Mouse (Mus musculus): ENCODE measurements around the gene Wnt3a.
"Not testable (repeated sequence)": the region's sequence is repeated elsewhere in the genome, so short reads cannot be mapped to it uniquely, and the experiment has no call there.

The Wnt3a gene

DNA sequence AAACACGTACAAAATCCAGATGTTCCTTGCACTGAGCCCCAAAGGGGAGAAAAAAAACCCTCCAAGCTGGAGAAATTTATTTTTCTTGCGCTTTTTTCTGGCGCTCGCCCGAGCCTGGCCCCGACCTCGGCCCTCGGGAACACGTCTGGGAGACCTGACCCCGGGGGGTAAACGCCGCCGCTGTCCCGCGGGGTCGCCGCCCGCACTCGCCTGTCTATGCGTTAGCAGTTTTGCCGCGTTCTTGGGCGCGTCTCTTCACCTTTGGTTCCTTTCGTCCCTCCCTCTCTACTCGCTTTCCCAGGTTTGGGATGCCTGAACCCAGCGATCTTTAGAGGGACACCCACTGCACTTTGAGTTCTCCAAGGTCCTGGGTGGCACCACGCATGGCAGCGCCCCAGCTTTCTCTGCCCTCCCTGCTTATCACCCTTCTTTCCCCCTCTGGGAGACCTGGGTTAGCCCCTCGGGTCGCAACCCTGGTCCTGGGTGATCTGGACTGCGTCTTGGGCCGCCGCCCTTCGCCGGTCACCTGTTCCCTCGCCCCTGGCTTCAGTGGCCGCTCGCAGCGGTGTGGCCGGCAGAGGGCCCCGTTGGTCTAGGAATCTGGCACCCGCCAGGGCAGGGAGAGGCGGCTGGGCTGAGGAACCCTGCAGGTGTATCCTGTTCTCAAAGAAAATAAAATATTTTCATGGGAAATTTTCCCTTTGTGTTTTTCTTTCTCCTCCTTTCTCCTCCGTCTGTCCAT is 17.0 kb upstream of the Wnt3a start:
- DNase-seq (ENCODE audit: low spot score): peak; percentile 91

DNA sequence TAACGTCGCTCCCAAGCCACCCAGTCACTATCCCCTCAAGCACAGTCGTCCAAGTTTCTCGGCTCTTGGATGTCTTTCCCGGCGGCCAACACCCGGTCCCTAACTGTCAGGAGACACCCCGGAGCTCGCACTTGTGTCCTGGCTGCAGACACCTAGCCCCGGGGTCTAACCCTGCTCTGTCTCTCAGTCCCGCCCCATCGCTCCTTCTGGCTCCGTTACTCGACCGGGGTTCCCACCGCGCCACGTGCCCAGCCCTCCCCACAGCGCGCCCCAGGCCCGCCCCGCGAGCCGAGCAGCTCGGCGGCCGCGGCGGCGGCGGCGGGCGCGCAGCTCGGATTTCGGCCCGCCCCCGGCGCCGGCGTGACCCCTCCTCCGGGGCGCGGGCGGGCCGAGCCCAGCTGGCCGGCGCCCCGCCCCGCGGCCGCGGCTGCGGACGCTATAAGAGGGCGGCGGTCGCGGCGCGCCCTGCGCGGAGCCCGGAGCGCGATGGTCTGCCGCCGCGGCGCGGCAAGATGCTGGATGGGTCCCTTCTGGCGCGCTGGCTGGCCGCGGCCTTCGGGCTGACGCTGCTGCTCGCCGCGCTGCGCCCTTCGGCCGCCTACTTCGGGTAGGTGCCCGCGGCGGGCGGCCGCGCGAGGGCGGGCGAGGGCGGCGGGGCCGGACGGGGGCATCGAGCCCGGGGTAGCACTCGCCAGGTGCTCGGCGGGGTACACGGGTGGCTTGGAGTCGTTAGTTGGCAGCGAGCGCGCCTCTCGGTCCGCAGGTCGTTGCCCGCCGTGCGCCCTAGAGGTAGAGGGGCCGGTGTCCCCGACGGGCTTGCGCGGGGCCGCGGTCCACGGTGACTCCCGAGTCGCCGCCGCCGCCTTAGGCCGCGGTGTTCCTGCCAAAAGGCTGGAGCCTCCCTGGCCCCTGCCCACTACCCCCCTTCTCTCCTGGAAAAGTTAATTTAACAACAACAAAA is 16.2 kb upstream of the Wnt3a start, which contains the start of gene Wnt9a:
Gene Wnt9a (plus strand): TSS at position 468 of the 961 bp plus-strand sequence.
- peak; percentile 66 for DNase-seq (ENCODE audit: low spot score)

DNA sequence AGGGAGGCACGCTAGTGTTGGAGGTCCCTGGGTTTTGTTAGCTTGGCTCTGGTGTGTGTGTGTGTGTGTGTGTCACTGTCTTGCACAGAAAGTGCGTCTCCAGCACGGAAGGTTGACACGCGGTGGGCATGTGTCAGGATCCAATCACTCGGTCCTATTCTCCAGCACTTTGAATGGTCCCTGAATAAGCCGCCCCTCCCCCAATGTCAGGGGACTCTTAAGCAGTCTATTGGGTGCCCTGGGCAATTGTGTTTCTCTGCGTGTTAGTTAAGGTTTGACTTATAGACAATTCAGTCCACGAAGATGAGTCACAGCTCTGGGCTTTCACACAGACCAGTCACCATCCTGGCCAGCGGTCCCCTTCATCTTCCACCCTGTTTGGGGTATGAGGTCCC is 15.3 kb upstream of the Wnt3a start:
- no peak for DNase-seq (ENCODE audit: low spot score)

DNA sequence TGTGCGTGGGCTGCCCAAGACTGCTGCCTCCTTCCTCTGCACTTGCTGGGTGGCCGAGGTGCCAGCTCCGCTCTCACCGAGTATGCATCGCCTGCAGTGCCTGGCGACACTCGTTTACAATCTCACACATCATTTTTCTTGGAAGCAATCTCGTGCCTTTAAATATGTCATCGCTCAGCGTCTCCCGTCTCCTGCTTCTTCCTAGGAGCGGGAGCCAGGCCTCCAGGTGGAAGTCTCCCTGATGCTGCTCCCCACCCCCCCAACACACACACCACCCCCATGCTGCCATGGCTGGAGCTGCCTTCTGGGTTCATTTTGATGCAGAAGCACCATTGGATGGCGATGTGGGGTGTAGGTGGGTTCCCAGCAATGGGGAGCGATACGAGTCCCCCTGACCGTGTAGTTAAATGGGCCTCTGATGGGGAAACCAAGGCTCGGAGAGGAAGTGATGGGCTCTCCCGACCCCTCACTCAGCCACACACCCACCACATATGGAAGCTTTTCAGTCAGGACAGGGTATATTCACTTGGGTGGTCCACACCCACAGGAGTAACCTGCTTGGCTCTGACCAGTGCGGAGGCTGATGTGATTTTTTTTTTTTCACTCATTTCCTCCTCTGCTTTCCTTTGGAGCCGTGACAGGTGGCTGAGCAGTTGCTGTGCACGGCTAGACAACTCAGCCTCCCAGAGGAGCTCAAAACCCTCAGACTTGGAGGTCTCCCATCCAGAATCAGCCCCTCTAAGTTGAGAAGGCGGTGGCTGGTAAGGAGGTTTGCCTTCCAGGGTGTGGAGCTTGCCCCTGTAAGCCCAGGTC is 14.7 kb upstream of the Wnt3a start:
- no peak for DNase-seq (ENCODE audit: low spot score)

DNA sequence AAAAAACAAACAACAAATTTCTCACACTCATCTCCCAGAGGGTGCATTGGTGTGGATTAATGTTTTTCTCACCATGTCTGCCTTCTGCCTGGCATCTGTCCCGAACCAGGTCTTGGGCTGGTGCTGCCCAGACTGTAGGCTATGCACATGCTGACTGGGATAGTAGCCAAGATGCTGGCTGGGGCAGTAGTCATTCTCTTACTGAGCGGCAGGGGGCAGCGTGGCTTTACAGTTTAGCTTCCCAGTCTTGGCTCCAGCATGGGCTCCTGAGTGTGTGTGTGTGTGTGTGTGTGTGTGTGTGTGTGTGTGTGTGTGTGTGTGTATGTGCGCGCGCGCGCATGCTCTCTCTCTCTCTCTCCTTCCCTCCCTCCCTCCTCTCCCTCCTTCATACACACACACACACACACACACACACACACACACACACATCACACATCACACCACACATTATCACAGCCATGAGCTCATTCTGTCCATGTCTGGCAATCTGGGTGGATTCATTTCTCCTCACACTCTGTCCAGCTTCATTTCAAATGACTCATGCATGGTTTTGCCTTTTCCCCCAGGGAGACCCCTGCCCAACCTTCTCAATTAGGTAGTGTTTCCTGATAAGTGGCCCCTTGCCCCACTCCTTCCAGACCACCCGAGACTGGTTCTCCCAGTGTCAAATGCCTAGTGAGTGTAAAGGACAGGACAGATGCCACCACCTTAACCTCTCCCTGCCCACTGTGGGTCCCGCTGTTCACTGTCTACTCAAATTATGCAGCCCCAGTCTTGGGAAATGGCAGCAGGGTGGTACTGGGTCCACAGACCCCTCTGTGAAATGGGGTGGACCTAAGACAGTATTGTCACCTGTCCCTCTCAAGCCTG is 12.4 kb upstream of the Wnt3a start:
- DNase-seq (ENCODE audit: low spot score): peak; percentile 81

DNA sequence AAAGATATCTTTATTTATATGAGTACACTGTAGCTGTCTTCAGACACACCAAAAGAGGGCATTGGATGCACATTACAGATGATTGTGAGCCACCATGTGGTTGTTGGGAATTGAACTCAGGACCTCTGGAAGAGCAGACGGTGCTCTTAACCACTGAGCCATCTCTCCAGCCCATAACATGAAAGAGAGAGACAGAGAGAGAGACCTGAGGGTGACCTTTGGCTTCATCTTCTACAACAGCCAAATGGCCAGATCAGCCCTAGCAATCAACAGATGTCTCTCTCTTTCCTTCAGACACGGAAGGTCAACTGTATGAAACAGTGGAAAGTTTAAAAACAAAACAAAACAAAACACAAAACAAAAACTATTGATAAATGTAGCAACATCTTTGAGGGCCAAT is 10.5 kb upstream of the Wnt3a start:
- DNase-seq (ENCODE audit: low spot score): not testable (repeated sequence)

DNA sequence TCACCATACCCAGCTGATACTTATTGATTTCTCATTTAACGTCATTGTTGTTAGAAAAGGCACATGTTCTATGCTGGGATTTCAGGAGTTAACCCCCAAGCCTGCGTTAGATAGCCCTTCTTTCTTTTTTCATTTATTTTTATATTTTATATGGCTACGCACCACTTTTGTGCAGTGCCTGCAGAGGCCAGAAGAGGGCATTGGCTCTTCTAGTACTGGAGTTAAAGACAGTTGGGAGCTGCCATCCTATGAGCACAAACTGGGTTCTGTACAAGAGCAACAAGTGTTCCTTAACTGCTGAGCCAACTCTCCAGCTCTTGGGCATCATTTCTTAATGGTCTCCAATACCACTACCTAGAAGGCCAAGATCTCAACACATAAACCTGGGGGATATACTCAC is 9.6 kb upstream of the Wnt3a start:
- DNase-seq (ENCODE audit: low spot score): no peak

DNA sequence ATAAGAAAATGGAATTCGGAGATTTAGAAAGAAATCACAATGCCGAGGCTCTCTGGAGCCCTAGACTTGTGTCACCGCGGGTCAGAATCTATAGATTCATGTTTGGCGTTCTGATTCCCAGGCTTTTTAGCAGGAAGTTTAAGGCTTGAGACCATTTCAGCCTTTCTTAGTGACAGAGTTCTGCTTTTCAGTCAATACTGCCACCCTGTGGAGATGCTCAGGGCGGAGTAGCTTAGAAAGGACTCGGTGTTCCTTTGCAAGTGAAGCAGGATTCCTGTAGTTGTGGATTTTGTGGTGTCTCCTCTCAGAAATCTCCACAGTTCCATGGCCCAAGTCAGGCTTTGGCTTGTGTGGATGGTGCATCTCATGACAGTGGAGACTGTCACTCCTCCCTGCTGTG is 7.4 kb upstream of the Wnt3a start:
- peak; percentile 62 for DNase-seq (ENCODE audit: low spot score)

DNA sequence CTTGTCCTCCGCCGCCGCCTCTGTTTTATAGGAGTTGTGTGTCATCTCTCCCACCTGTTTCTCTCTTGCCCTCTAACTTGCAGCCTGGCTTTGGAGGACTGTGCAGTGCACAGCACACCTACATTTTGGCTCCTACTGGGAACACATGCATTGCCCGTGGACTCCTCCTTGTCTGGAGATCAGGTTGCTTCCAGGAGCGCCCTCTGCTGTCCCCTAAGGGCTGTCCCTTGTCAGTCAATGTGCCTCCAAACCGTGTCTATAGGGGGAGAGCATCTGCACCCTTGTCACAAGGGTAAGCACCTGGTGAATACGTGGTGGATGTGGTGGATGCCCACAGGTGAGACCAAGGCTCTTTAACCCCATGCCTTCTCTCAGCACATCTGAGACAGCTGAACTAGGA is 3.1 kb upstream of the Wnt3a start:
- peak; percentile 73 for DNase-seq (ENCODE audit: low spot score)

DNA sequence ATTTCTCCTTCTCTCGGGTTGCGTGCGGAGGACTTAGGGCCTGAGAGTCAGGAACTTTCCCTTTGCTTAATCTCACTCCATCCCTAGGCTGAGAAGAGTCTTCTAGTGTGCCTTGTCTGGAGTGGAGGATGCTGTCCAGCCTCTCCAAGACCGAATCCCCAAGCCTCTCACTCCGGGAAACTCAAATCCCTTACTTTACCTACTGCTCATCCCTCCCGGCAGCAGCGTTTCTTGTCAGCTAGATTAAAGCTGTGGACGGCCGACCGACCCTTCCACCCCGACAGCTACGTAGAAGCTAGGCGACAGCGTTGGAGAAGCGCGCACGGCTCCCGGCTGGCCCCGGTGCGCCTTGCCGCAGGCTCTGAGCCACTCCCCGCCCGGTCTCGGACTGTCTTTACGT is 846 bp downstream of the Wnt3a start:
- no peak for DNase-seq (ENCODE audit: low spot score)

DNA sequence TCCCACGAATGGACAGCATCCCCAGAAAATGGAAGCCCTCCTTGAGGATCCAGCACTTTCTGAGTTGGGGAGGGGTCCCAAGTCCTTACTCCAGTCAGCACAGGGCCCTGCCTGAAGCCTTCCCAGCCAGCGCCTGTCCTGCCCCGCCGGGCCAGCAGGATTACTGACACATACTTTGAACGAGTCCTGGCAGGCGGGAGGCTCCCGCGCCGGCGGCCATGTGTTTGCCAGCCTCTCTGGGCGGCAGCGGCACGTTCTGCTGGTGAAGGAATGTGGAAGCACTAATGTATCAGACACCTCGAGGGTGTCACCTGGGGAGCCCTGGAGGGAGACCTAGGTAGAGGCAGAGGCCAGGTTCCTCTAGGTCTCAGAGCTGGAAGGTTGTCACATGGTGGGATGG is 6.4 kb downstream of the Wnt3a start:
- peak; percentile 68 for DNase-seq (ENCODE audit: low spot score)

DNA sequence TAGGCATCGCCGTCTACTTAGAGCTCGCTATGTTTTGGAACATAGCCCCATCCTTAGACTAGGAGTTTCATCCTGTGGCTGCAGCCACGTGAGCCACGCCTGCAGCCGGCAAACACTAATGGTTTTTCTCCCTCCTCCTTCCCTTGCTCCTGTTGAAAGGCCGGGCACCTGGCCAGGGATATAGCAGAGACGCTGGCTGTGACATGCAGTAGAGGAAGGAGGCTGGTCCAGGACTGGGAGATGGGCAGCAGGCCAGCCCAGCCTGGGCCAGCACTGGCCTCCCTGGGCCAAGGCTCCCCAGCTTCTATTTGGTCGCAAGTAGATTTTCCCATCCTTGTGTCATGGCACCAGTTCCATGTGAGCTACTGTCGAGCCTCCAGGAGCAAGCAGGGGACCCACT is 7.6 kb downstream of the Wnt3a start:
- peak; percentile 80 for DNase-seq (ENCODE audit: low spot score)

DNA sequence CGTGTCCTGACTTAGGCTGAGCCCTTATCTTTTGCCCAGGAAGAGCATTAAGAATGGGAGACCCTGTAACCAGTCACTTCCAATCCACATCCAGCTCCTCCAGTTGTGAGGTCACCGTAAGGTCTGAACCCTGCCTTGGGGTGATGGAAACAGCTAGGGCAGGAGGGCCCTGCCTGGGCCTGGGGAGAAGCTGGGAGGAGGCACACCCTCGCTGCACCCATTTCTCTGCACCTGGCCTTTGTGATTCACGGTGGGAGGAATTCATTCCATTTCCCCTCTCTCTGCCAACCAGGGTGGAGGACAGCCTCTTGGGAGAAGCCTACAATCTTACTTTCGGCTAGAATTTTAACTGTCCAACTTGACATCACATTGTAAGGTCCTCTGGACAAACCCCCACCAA is 8.4 kb downstream of the Wnt3a start:
- DNase-seq (ENCODE audit: low spot score): no peak

DNA sequence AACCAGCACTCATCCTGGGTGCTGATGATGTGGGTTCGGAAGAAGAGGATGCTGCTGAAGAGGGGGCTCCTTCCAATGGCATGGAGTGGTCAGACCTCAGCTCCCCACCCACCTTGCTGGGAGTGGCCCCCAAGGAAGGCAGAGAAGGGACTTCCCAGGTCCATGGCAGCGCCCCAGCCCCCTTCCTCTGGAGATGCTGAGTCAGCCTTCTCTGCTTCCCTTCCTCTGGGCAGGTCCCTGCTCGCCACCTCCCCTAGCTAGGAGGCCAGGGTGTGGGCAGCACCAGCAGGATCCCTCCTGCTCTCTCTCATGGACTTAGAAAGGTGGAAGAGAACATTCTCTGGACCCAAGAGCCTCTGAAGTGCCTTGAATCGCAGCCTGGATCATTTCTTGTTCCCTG is 12.5 kb downstream of the Wnt3a start:
- DNase-seq (ENCODE audit: low spot score): no peak

DNA sequence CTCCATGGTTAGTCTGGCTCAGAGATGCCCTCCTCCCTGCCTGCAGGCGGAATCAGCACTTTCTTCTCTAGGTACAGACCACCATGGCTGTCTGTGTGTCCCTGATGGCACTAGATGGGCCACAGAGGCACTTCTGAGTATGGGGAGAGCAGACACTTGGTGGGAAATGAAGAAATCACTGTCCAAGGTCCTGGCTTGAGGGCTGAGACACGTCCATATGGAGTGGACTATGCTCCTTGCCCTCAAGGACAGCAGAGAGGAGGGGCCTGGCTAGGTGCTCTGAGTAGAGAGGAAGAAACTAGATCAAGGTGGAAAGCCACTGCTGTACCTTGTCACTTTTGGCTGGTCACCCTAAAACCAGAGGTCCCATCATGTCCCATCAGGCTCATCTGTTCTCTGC is 13.7 kb downstream of the Wnt3a start:
- DNase-seq (ENCODE audit: low spot score): no peak

DNA sequence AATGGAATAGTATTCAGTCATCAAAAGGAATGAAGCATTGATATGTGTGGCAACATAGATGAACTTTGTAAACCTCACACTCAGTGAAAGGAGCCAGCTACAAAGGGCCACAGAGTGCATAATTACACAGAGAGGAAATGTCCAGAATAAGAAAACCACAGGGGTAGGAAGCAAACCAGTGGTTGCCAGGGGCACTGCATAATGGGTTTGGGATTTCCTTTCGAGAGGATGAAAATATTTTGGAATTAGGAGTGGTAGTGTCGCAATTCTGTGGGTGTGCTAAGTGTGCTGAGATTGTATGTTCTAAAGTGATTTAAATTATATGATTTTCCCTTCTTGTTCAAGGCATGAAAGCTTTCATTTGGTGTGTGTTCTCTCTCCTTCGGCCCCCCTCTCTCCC is 16.4 kb downstream of the Wnt3a start:
- no peak for DNase-seq (ENCODE audit: low spot score)

DNA sequence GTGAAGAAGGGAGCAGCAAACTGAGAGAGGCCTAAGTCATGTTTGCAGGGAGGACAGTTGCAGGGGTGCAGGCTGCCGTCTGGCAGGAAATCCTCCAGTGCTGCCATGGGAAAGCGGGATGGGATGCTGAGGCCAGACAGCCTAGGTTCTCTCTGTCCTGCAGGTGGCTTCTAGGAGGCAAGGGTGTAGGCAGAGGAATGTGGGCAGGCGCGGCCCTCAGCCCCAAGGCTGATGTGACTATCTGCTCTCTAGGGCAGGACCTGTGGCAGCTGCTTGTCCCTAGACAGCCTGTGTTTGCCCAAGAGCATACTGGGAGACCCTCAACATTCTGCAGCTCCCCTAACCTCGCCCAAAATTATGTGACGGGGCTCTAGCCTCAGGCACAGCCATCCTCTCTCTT is 23.8 kb downstream of the Wnt3a start:
- no peak for DNase-seq (ENCODE audit: low spot score)

DNA sequence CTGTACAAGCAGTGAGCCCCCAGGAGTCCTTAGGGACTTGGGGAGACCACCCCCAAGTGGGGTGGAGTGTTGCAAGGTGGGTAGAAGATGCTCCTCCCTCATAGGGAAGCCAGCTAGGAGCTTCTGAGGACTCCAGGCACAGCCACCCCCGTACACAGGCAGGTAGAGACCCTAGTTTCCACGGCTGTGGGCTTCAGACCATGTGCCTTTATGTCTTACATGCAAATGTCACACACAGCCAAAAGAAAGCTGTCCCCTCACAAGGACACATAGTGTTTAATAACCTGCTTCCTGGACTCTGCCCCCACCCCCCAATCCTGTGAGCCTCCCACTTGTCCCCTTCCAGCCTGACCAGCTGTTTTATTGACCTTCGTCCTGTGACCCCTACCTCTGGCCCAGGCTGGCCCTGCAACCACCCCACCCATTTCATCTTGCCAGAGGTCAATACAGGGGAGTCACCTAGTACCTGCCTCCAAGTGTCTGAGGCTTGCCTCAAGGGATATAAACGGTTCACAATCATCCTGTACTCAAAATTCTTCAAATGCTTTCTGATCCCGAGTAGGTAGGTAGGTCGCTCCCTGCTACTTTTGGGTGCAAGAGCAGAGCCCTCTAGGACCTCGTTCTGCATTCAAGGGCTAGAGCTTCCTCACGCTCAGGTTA is 25.3 kb downstream of the Wnt3a start:
- no peak for DNase-seq (ENCODE audit: low spot score)

DNA sequence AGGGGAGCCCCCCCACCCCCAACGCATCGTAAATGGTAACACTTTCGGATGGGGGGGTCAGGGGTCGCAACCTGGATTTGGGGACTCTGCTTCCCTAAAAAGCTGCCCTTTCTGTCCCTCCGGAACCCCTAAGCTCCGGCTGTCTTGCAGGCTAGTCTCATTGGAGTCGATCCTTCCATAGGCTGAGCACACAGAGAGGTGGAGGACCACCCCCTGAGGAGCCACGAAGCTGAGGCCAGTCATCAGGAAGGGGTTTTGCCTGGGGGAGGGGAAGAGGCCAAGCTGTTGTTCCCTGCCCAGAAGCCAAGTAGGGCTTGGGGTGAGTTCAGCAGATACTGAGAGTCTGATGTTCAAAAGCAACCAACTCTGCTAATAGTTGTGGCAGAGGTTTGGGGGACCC is 26.0 kb downstream of the Wnt3a start:
- DNase-seq (ENCODE audit: low spot score): no peak

DNA sequence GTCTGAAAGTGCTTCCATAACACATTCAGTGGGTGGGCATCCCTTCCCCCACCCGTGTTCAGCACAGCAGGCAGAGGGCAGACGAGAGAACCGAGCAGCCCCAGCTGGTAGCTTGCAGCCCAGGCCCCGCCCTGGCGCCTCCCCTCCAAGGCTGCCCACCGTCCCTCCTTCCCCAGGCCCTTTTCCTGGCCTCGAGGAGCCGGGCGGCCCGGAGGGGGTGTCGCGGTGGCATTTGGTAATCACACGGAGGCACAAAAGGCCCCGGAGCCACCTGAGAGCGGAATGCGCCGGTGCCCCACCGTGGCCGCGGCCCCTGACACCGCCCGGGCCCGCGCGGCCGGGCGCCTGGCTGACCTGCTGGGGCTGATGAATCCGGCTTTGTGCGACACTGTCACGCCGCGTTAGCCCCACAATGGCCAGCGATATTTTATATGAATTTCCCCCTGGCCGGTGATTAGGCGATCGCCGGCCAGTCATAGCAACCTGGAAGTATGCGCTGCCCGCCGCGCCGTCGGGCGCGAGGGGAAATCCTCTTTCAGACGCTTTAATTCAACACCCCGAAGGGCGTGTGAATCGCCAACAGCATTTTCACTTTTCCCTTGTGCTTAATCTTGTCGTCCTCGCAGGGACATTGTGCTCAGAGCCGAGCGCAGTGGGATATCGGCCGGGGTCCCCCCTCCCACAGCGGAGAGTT is 26.5 kb downstream of the Wnt3a start:
- DNase-seq (ENCODE audit: low spot score): peak; percentile 21
